Mouse (Mus musculus) E14TG2a.4 (cell line): ENCODE results near the gene Panx3.
A peak's percentile ranks its signal among the peaks of the same experiment; 100 is the strongest.

Experiments
- H3K27me3 ChIP-seq: 2 replicates; pipeline ENCODE4 v1.6.1; 2014; ENCODE audit warnings: low read length, control low read depth; ENCODE audit not compliant: insufficient read depth
- H3K36me3 ChIP-seq: 2 replicates; pipeline ENCODE4 v1.6.1; 2014; ENCODE audit warnings: low read length, control low read depth; ENCODE audit not compliant: insufficient read depth
- H3K4me1 ChIP-seq: replicated peaks from 2 replicates; pipeline ENCODE4 v1.6.1; 2014; ENCODE audit warnings: low read depth, low read length, control low read depth
- H3K4me3 ChIP-seq: replicated peaks from 2 replicates; pipeline ENCODE4 v1.5.1; 2014; ENCODE audit warnings: mild to moderate bottlenecking, low read length
- H3K9me3 ChIP-seq: 2 replicates; pipeline ENCODE4 v1.6.1; 2014; ENCODE audit warnings: low read length, control low read depth
- CTCF ChIP-seq: conservative IDR thresholded peaks from 2 replicates; pipeline ENCODE4 v1.5.1; 2014; ENCODE audit warnings: low read length
- NANOG ChIP-seq: IDR thresholded peaks from 2 replicates; pipeline ENCODE4 v1.6.1; 2014; ENCODE audit warnings: borderline replicate concordance, low read length, mixed read lengths
- POU5F1 ChIP-seq: IDR thresholded peaks from 2 replicates; pipeline ENCODE4 v1.6.1; 2014; ENCODE audit warnings: low read length, borderline replicate concordance

Gene Panx3

DNA sequence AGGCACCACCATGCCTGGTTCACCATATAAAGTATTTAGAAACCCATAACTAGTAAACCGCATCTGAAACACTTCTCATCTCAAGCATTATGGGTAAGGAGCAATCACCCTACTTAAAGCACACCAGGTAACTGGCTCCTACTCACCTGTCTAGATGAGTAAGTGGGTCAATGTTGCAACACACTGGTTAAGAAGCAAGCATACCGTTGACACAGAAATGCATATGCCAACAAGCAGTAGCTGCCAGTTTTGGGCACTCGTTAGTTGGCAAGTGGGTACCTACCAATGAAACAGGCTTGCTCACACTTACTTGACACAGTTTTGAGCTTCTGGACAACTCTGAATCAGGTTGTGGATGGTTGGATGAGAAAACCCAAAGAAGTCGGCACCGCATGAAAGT is 18.4 kb downstream of the Panx3 start:
- no peak overlapping the region for H3K4me3 ChIP-seq
- H3K9me3 ChIP-seq = no peaks in the 10 kb centered on the region
- no peaks in the 10 kb centered on the region for H3K27me3 ChIP-seq
- H3K36me3 ChIP-seq = peaks cover 91% of the 10 kb centered on the region
- peaks cover 22% of the 10 kb centered on the region for H3K4me1 ChIP-seq
- TF ChIP-seq CTCF (no peak), NANOG (no peak), POU5F1 (no peak)

DNA sequence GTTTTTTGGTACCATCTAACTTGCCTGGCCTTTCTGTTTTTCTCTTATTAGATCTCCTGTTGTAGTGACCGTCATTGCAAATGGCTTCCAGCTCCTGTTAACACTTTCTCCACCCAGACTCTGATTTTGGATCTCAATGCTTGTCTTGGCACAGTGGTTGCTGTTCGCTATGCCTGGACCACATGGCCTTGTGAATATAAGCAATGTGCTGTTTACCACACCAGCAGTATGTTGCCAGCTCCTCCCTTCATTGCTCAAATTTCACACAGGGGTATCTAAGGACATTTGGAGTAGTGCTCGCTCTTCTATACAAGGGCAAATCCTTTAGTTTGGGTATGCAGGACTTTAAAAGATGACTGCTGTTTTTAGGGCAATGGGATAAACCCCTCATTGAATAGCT is 22.8 kb downstream of the Panx3 start:
- no peaks in the 10 kb centered on the region for H3K4me1 ChIP-seq
- no peak overlapping the region for H3K4me3 ChIP-seq
- TF ChIP-seq NANOG = no peak
- no peak for TF ChIP-seq CTCF
- no peak for TF ChIP-seq POU5F1
- no peaks in the 10 kb centered on the region for H3K27me3 ChIP-seq
- H3K9me3 ChIP-seq = no peaks in the 10 kb centered on the region
- H3K36me3 ChIP-seq = peaks cover 51% of the 10 kb centered on the region

DNA sequence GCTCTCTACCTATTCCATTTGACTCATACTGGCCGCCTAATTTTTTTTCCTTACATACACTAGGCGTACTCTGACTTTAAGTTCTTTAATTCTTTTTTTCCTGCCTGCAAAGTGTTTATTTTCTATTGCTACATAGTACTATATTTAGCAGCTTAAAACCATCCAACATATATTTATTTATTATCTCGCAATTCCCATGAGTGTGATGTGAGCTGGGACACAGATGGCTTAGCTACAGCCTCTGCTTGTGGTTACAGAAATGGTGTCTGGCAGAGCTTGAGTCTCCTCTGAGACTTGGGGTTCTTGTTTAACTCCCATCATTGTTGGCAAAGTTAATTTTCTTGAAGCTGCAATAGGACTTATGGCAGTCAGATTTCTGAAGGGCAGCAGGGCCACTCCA is 30.3 kb downstream of the Panx3 start:
- no peak overlapping the region for H3K4me3 ChIP-seq
- H3K9me3 ChIP-seq = no peaks in the 10 kb centered on the region
- TF ChIP-seq NANOG (no peak), POU5F1 (no peak), CTCF (no peak)
- H3K36me3 ChIP-seq = no peaks in the 10 kb centered on the region
- H3K27me3 ChIP-seq = no peaks in the 10 kb centered on the region
- H3K4me1 ChIP-seq = no peaks in the 10 kb centered on the region

DNA sequence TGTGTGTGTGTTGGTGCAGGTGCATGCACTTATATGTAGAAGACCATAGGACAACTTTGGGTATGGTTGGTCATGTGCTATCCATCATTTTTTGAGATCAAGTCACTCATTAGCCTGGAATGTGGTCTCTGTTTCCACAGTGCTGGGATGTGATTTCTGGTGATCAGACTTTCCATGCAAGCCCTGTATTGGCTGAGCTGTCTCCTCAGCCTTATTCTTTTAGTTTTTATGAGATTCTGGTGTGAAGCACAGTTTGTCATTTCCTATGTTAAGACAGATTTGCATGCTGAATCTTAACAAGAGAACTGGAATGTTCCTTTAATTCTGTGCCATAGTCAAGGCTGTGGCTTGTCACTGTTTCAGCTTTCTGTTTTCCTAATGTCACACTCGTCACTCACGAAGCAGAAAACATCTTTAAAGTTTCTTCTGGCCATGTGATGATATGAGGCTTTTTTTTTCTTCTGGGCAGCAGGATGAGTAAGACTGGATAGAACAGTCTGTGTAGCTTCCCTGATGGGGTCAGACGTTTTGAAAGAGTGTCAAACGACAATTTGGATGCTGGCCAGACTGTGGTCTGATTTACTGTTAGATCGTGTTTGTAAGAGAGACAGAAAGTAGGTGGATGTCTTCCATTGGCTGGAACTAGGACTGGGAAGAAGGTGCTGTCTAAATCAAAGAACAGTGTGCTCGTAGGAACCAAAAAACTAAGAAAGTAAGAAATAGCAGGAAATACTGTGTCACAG is 32.1 kb downstream of the Panx3 start:
- no peaks in the 10 kb centered on the region for H3K27me3 ChIP-seq
- no peak for TF ChIP-seq POU5F1
- no peak for TF ChIP-seq CTCF
- TF ChIP-seq NANOG = no peak
- no peaks in the 10 kb centered on the region for H3K4me1 ChIP-seq
- no peaks in the 10 kb centered on the region for H3K9me3 ChIP-seq
- H3K4me3 ChIP-seq = no peak overlapping the region
- H3K36me3 ChIP-seq = no peaks in the 10 kb centered on the region

DNA sequence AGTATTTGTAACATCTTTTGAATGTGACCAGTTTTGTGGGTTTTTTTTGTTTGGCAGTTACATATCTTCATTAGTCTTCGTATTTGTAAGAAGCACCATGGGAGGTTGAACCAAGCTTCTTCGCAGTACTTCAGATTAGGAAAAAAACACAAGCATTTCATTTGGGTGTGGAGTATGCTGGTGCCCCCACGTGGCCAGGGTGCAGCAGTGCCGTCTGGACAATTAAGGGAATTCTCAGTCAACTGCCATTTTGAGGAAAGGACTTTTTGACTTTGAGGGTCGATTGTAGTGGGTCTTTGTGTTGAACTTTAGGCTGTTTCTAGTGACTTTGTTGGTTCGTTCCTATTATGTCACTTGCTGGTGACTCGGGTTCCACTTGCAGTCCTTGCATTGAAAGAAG is 32.7 kb downstream of the Panx3 start:
- no peaks in the 10 kb centered on the region for H3K4me1 ChIP-seq
- no peaks in the 10 kb centered on the region for H3K36me3 ChIP-seq
- H3K4me3 ChIP-seq = no peak overlapping the region
- TF ChIP-seq CTCF (peak; percentile 91), NANOG (no peak)
- no peaks in the 10 kb centered on the region for H3K27me3 ChIP-seq
- no peaks in the 10 kb centered on the region for H3K9me3 ChIP-seq

DNA sequence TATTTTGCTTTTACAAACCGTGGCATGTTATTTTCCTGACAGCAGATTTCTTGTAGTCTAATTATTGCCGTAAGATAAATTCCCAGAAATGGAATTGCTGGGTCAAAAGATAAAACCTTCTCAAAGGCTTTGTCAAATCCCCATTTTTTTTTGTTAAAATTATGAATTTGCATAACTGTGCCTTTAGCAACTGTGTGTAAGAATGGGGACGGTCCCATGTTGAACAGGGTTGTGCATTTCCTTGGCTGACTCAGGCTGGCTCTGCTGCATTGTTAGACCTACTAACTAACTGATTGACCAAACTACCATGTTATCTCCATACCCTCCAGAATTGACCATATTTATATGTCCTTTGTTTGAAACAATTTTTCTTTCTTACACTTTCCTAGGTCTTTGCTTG is 34.8 kb downstream of the Panx3 start:
- peaks cover 4% of the 10 kb centered on the region; the same call in 1 of the 2 replicates for H3K4me1 ChIP-seq
- no peaks in the 10 kb centered on the region for H3K36me3 ChIP-seq
- H3K9me3 ChIP-seq = no peaks in the 10 kb centered on the region
- TF ChIP-seq CTCF = no peak
- no peak for TF ChIP-seq POU5F1
- no peak for TF ChIP-seq NANOG
- no peaks in the 10 kb centered on the region for H3K27me3 ChIP-seq
- no peak overlapping the region for H3K4me3 ChIP-seq

DNA sequence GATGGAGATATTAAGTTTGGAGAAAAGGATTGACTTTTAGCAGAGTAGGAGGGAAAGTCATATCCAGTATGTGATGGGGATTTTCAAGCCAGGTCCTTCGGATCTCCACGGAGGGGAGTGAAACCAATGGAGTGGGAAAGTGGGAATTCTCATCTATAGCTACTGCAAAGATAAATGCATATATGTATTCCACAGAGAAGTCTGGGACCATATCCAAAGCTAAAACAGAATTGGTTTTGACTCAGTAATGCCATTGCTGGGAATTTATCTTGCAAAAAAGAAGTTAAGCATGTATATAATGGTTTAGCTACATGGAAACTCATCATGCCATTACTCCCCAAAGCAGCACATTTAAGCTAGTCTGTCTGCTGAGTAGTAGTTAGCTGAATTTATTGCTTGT is 36.7 kb downstream of the Panx3 start:
- Histone ChIP-seq H3K9me3 (no peaks in the 10 kb centered on the region), H3K4me1 (peaks cover 18% of the 10 kb centered on the region), H3K36me3 (no peaks in the 10 kb centered on the region), H3K27me3 (no peaks in the 10 kb centered on the region), H3K4me3 (no peak overlapping the region)
- TF ChIP-seq NANOG (no peak), CTCF (no peak), POU5F1 (no peak)

DNA sequence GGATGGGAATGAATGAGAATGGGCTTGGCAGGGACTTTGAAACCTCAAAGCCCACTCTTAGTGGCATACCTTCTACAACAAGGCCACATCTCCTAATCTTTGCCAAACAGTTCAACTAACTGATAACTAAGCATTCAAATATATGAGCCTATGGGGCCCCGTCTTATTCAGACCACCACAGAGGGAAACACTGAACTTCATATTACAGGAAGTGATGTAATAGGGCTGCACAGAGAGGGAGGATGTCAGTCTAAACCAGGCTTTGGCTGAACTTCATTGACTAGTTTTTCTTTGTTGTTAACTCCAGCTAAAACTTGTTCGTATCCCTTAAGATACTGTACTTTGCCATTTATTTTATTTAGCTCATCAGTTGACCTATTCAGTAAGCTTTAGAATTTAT is 39.1 kb downstream of the Panx3 start:
- no peaks in the 10 kb centered on the region for H3K36me3 ChIP-seq
- H3K4me1 ChIP-seq = peaks cover 41% of the 10 kb centered on the region
- TF ChIP-seq POU5F1 (no peak), NANOG (no peak), CTCF (no peak)
- H3K4me3 ChIP-seq = no peak overlapping the region
- H3K9me3 ChIP-seq = no peaks in the 10 kb centered on the region
- no peaks in the 10 kb centered on the region for H3K27me3 ChIP-seq

DNA sequence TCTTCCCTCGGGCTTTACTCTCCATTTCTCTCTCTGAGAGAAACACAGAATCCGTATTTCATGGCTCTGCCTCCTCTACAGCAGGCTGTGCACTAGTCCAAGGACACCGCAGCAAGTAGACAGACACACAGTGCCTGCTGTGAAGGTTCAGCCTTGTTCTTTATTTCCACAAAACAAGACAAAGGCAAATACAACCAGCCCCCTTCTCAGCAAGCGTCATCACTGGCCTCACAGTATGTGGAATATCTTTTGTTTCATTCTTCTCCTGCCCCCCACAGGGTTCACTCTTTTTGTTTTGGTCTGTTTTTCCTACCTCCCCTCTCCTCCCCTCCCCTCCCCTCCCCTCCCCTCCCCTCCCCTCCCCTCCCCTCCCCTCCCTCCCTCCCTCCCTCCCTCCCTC is 40.5 kb downstream of the Panx3 start:
- Histone ChIP-seq H3K36me3 (no peaks in the 10 kb centered on the region), H3K4me3 (no peak overlapping the region), H3K4me1 (peaks cover 41% of the 10 kb centered on the region), H3K9me3 (no peaks in the 10 kb centered on the region), H3K27me3 (no peaks in the 10 kb centered on the region)
- TF ChIP-seq CTCF (no peak), NANOG (peak; percentile 34; the same call in 1 of the 2 replicates), POU5F1 (no peak)
